Mouse (Mus musculus) cerebellum, adult 2 months (tissue): Measurements from ENCODE around the gene Rora.

Experiments
- CTCF ChIP-seq: fragments of 200-500 bp; IDR thresholded peaks from 2 replicates; pipeline ENCODE4 v1.5.1; 2011; ENCODE audit warnings: low read depth, mild to moderate bottlenecking, control low read depth, low read length, moderate library complexity, borderline replicate concordance; ENCODE audit not compliant: insufficient read depth
- POLR2A ChIP-seq: fragments of 200-500 bp; IDR thresholded peaks from 2 replicates; pipeline ENCODE4 v1.6.1; 2011; ENCODE audit warnings: low read length, control low read depth, borderline replicate concordance; ENCODE audit not compliant: insufficient read depth

DNA sequence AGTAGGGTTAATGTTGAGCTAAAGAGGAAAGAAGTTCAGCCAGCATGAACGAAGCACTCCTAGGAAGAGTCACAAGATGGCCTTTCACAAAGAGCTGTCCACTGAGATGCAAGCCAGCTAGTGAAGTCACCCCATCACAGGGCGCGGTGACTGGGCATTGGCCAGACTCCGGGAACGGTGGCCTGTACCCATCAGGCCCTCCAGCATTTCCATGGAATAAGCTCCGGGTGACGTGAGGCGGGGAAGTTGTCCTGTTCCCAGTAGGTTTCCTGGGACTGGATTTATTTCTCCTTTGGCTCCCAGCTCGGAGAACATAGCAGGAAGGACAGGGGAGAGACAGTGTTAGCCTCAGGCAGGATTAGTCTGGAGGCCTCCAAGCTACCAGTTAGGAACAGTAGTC lies 481.0 kb downstream of the Rora start:
- no peak for TF ChIP-seq POLR2A
- TF ChIP-seq CTCF = no peak
